Mouse (Mus musculus) CH12F3 (cell line): ENCODE results near the gene Fry.
"Not testable (repeated sequence)": the region's sequence is repeated elsewhere in the genome, so short reads cannot be mapped to it uniquely, and the experiment has no call there.

ENCODE experiments used
- in situ Hi-C: fragments of 300-500 bp; cut with MboI; formaldehyde crosslinking; loops from 2 replicates; pipeline ENCODE4 v1.14.3; 2020; ENCODE audit warnings: low sequenced_read_pairs

Gene Fry

GRCm38 (mm10) chr5:150436629-150437389 lies 318.4 kb downstream of the Fry start:
- in situ Hi-C loops = no loop called here

GRCm38 (mm10) chr5:150441690-150442089 lies 323.2 kb downstream of the Fry start:
- in situ Hi-C loops = loop anchor here (5.0 kb wide), 1 partner anchor 226 kb away; the partner anchor contains the start of gene N4bp2l2

DNA sequence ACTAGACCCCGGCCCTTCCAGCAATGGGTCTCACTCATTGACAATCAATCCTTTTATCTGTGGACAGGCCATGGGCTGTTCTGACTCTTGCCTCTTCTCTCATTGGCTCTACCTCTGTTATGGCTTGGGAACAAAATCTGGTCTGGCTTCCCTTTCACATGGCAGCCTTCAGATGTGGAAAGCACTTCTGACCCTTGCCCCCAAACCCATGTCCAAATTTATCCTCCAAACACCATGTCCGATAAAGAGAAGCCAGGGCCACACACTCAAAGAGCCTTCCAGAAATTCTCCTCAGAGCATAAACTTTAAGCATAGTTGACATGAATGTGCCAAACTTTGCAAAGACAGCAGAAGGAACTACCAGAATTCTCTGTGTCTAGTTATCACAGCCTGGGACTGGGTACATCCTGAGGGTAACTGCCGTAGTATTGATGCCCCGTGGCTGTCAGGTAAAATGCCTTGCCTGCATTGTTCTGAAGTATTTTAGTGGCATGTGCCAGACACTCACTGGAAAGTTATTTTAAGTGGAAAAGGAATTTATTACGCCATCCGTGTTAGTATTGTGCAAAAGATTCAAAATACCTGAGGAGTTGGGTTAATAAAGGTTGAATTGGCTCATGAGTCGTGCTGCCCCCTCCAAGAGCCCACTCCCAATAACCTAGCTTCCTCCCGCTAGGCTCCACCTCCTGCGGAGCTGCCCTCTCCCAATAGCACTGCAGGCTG lies 333.0 kb downstream of the Fry start:
- in situ Hi-C loops = no loop called here

DNA sequence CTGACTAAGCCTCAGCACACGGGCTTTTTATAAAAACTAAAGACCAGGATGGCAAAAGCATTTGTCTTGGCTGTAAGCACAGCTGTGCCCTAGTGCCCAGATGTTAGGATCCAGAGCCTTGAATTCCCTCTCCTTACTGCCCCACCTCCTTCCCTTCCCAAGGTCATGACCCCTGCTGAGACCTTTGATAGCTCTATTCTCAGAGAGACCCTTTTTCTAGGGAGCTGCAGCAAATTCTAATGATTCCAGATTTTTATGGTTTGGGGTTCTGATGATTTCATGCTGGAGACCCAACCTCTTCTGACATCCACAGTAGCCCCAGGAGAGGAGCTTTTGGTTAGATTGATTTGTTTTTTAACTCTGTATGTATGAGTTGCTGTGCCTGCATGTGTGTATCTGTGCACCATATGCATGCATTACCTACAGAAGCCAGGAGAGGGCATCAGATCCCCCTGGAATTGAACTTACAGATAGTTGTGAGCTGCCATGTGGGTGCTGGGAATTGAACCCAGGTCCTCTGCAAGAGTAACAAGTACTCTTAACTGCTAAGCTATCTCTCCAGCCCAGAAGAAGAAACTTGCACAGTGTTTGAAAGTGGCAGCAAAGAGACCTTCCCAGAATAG lies 333.7 kb downstream of the Fry start:
- in situ Hi-C loops = no loop called here

- in situ Hi-C loops = no loop called here
Measured at GRCm38 (mm10) chr5:150452671-150453070, 334.2 kb downstream of the Fry start.

- in situ Hi-C loops = no loop called here
Measured at GRCm38 (mm10) chr5:150453490-150453889, 335.0 kb downstream of the Fry start.

GRCm38 (mm10) chr5:150457165-150457903 lies 338.9 kb downstream of the Fry start:
- in situ Hi-C loops = no loop called here

DNA sequence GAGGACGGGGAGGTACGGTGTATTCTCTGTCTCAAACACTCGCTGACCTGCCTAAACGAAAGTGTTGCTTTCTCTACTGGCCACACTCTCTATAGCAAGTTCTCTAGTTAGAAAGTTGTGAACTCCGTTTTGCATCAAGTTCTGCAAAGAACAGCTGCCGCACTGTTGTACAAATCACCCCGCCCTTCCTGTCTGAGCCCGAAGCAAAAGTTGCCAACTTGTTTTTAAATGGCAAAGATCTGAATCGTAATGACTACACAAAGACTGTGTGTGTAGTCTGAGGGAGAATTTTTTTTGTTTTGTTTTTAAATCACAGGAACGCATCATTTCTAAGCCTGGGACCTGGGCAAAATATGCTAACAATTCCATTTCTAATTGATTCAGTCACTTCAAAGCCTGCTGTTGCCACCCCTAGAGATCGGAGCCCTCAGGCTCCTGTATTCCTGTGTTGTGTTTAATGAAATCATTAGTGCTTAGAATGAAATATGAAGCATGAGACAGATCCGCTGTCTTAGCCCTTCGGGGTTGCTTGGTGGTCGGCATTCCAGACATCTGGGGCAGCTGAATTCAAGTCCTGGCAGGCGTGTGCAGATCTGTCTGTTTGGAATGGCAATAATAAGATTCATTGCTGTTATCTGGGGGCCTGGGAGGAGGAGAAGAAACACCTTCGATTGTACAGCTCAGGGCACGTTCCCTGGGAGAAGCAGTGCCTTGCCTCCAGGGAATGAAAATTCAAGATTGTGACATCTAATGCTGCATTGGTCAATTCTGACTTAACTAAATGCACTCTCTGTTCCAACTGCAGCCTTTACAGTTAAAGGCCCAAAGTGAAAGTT lies 339.7 kb downstream of the Fry start:
- in situ Hi-C loops = no loop called here

- in situ Hi-C loops = no loop called here
Measured at GRCm38 (mm10) chr5:150459801-150460200, 341.4 kb downstream of the Fry start.

DNA sequence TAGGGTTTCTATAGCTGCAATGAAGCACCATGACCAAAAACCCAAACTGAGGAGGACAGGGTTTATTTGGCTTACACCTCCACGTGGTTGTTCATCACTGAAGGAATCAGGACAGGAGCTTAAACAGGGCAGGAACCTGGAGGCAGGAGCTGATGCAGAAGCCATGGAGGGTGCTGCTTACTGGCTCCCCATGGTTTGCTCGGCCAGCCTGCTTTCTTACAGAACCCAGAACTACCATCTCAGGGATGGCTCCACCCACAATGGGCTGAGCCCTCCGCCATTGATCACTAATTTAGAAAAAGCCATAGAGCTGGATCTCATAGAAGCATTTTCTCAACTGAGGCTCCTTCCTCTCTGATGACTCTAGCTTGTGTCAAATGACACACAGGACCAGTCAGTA lies 346.3 kb downstream of the Fry start:
- in situ Hi-C loops = no loop called here

DNA sequence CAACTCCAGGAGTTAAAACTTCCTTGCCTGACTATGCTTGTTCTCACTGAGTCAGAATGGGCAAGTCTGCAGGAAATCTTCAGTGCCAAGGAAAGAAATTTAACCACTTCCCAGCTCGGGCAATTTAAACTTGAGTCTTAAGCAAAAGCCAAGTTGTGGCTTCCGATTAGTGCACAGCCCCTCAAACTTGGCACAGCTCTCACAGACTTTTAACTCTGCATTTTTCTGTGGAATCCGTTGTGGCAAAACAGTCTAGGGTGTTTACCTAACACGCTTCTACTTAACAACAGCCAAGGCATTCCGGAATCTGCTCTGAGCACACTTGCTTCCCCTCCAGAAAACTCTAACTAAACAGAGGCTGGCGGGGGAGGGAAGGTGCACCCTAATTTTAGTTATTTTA lies 346.8 kb downstream of the Fry start:
- in situ Hi-C loops = no loop called here

DNA sequence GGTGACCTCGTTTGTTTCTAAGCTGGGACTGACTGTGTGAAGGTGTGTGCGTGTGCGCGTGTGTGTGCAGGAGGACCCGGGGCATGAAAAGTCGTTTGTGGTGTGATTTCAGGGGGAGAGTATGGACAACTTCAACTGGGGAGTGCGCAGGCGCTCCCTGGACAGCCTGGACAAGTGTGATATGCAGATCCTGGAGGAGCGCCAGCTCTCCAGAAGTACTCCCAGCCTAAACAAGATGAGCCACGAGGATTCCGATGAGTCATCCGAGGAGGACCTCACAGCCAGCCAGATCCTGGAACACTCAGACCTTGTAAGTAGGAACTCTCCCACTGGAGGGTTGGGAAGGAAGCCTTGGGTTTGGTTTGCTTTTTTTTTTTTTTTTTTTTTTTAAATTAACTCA lies 347.7 kb downstream of the Fry start:
- in situ Hi-C loops = no loop called here

DNA sequence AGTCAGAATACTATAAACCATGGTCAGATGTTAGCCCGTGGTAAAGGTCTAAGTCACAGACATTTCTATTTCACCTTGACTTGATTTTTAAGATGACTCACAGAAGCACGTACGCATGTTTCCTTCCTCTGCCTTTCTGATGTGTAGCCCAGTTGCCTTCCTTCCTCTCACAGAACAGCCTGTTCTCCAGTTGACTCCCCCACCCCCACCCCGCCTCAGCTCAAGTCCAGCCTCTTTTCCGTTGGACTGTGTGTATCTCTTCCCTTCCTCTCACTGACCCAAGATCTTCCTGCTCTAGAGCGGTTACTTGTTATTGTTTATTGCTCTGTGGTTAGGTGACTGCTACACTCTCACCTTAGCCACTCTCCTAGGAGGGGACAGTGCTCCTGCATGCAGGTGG lies 350.0 kb downstream of the Fry start:
- in situ Hi-C loops = no loop called here

GRCm38 (mm10) chr5:150477364-150477763 lies 358.9 kb downstream of the Fry start:
- in situ Hi-C loops = no loop called here

DNA sequence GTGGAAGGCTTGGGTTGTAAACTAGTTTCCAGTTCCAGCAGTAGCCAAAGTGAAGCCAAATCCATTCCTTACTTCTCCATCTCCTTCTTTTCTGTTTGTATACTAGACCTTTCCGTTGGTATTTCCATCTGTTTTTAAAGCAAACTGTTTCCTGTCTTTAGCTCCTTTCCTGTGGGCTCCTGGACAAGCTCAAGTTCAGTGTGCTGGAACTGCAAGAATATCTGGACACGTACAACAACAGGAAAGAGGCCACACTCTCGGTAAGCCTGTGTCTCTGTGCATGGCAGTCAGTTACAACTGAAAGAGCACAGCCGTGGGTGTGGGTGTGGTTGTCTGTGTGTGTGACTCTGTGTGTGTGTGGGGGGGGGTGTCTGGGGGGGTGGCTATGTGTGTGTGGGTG lies 360.2 kb downstream of the Fry start:
- in situ Hi-C loops = no loop called here

GRCm38 (mm10) chr5:150485198-150485597 lies 366.8 kb downstream of the Fry start:
- in situ Hi-C loops = no loop called here

- in situ Hi-C loops = no loop called here
Measured at GRCm38 (mm10) chr5:150490285-150490684, 371.8 kb downstream of the Fry start.

DNA sequence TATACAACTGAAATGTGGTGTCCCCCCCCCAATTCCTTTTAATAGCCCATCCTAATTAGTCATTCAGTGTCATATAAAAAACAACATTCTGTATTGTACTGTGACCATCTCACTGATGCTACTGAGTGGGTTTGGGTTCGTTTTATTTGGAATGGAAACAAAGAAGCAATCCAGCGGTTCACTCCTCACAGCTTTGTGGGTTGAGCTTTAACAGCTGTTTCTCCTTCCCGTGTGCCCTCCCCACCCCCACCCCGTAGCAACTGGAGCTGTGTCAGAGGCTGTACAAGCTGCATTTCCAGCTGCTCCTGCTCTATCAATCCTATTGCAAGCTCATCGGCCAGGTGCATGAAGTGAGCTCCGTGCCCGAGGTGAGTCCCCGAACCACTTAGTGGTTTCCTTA lies 372.4 kb downstream of the Fry start:
- in situ Hi-C loops = no loop called here

DNA sequence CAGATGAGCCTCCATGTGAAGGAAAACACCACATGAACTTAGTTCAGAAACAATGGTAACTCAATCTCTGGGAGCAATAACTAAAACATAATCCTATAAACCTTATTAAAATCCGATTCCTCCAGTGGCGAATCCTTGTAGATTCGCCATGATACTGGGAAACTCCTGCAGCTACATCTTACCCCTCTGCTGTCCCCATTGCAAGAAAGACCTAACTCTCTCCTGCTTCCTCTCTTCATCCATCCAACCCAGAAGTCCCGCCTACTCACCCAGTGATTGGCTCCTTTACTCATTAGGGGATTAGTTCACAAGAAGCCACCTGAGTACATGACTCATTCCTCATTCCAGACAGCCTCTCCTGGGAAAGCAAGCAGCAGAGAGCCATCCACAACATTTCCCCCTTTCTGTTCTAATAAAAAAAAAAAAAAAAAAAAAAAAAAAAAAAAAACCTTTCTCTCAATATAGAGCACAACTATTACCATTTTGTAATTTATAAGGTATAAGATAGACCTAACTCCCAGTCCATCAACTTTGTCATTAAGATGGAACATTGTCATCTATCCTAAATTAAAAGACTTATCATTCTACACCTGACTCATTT lies 373.2 kb downstream of the Fry start:
- in situ Hi-C loops = not testable (repeated sequence)

- in situ Hi-C loops = no loop called here
Measured at GRCm38 (mm10) chr5:150495792-150496191, 377.3 kb downstream of the Fry start.
